Mouse (Mus musculus): ENCODE measurements around the gene Aldh3a1. TPM values are rescaled to one million over a fixed set of nuclear protein-coding genes. Genes with fewer than 3 reads are reported as not detected.

Aldh3a1 gene
- polyA plus RNA-seq, 1 experiment, result 1.6 TPM

DNA sequence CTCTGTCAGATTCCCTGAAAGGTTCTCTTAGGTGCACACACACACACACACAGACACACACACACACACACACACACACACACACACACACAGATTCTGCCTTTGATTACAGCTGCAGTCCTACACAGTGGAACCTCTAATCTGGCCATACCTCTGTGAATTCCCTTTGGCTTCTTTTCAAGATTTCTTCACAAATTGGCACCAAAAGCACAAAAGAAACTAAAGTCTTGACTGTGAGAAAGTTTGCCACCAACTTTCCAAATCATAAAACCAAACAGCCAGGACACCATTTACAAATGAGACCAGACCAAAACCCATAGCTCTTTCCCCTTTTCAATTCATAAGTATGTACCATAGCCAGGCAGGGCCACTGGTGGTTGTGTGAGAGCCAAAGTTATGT, 9.4 kb upstream of the Aldh3a1 start:
- H3K27me3 ChIP-seq (ENCODE audit: control insufficient read depth, insufficient read depth, low read length), result no peaks in the 10 kb centered on the region
- H3K36me3 ChIP-seq (ENCODE audit: control insufficient read depth, insufficient read depth, low read length), result no peaks in the 10 kb centered on the region
- no peak overlapping the region for H3K27ac ChIP-seq (ENCODE audit: control insufficient read depth, insufficient read depth, low read depth, low read length)

DNA sequence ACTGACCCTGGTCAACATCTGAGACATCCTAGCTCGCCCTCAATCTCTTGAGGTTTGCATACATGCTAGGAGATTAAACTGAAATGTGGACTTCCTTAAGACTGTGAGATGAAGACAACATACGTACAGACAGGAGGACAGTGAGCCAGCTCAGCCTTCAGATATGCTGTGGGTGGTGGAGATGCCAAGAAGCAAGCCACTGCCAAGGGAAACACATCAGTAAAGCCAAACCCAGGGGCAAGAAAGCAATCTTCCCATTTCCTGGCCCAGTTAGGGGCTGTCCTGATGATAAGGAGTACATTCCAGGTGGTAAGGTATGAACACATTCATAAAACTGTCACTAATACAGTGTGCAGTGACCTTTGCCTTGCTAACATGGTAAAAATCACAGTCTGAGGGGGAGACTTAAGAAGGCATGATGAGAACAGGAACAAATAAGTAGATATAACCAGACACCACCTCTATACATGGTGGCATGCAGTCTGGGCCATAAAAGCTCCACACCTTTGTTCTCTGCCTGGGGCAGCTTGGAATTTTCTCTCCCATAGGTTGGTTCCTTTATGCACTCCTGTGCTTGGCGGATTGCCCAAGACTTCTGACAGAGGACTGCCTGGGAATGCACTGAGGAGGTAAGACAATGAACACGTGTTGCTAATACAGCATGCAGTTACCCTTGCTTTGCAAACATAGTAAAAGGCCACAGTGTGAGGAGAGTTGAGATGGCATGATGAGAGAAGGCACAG, 7.5 kb upstream of the Aldh3a1 start:
- no peaks in the 10 kb centered on the region for H3K27me3 ChIP-seq (ENCODE audit: control insufficient read depth, insufficient read depth, low read length)
- no peaks in the 10 kb centered on the region for H3K4me1 ChIP-seq (ENCODE audit: control insufficient read depth, insufficient read depth, low read length)
- no peak overlapping the region for H3K27ac ChIP-seq (ENCODE audit: control insufficient read depth, insufficient read depth, low read depth, low read length)
- H3K4me3 ChIP-seq (ENCODE audit: control insufficient read depth, low read depth, low read length), result no peak overlapping the region
- TF ChIP-seq CTCF (IDR thresholded peaks at IDR 0.05; ENCODE audit: control insufficient read depth, insufficient read depth, insufficient replicate concordance, low read depth, low read length) (no peak), POLR2A (IDR thresholded peaks at IDR 0.05; ENCODE audit: control insufficient read depth, low read depth, low read length) (no peak)
- H3K36me3 ChIP-seq (ENCODE audit: control insufficient read depth, insufficient read depth, low read length), result no peaks in the 10 kb centered on the region

More for the DNA sequence above, 9.4 kb upstream of the Aldh3a1 start:
- no peak for TF ChIP-seq POLR2A (IDR thresholded peaks at IDR 0.05; ENCODE audit: control insufficient read depth, low read depth, low read length)
- no peak for TF ChIP-seq CTCF (IDR thresholded peaks at IDR 0.05; ENCODE audit: control insufficient read depth, insufficient read depth, insufficient replicate concordance, low read depth, low read length)
- H3K4me1 ChIP-seq (ENCODE audit: control insufficient read depth, insufficient read depth, low read length), result no peaks in the 10 kb centered on the region
- no peak overlapping the region for H3K4me3 ChIP-seq (ENCODE audit: control insufficient read depth, low read depth, low read length)

DNA sequence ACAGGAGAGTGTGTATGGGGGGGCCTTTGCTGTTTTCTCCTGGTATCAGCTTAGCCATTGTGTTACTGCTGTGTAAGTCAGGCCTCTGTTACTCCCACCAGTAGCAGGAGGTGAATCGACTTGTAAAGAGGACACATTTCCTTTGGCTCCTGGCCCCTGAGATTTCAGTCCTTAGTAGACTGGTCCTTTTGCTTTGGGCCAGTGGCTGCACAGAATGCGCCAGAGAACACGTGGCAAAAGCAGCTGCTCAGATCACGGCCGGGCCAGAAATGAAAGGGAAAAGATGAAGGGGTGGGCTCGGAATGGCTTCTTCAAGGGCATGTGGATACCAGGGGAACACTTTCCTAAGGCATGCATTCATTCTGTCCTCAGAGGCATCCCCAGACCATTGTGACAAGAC, 5.2 kb upstream of the Aldh3a1 start:
- Histone ChIP-seq H3K4me3 (ENCODE audit: control insufficient read depth, low read depth, low read length) (no peak overlapping the region), H3K4me1 (ENCODE audit: control insufficient read depth, insufficient read depth, low read length) (no peaks in the 10 kb centered on the region), H3K27me3 (ENCODE audit: control insufficient read depth, insufficient read depth, low read length) (no peaks in the 10 kb centered on the region), H3K27ac (ENCODE audit: control insufficient read depth, insufficient read depth, low read depth, low read length) (no peak overlapping the region), H3K36me3 (ENCODE audit: control insufficient read depth, insufficient read depth, low read length) (no peaks in the 10 kb centered on the region)
- TF ChIP-seq POLR2A (IDR thresholded peaks at IDR 0.05; ENCODE audit: control insufficient read depth, low read depth, low read length) (no peak), CTCF (IDR thresholded peaks at IDR 0.05; ENCODE audit: control insufficient read depth, insufficient read depth, insufficient replicate concordance, low read depth, low read length) (no peak)

DNA sequence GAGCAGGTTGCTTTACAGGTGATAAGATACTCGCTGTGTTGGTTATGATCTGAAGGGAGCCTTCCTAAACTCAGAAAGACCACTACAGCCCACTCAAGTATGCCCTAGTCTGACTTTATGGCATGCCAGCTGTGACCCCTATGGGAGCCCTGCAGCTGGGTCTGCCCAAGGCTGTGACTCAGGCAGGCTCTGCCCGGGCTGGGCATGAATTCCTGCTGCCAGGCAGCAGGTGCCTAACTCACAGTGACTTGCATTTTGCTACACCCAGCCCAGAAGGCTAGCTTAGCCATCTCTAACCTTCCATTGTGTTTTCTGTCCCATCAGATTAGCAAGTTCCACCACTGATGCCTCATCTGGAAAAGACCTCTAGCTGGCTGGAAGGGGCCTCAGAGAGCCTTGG, 4.5 kb upstream of the Aldh3a1 start:
- Histone ChIP-seq H3K4me1 (ENCODE audit: control insufficient read depth, insufficient read depth, low read length) (no peaks in the 10 kb centered on the region), H3K36me3 (ENCODE audit: control insufficient read depth, insufficient read depth, low read length) (no peaks in the 10 kb centered on the region), H3K27ac (ENCODE audit: control insufficient read depth, insufficient read depth, low read depth, low read length) (no peak overlapping the region), H3K27me3 (ENCODE audit: control insufficient read depth, insufficient read depth, low read length) (no peaks in the 10 kb centered on the region), H3K4me3 (ENCODE audit: control insufficient read depth, low read depth, low read length) (no peak overlapping the region)
- TF ChIP-seq CTCF (IDR thresholded peaks at IDR 0.05; ENCODE audit: control insufficient read depth, insufficient read depth, insufficient replicate concordance, low read depth, low read length) (no peak), POLR2A (IDR thresholded peaks at IDR 0.05; ENCODE audit: control insufficient read depth, low read depth, low read length) (no peak)

DNA sequence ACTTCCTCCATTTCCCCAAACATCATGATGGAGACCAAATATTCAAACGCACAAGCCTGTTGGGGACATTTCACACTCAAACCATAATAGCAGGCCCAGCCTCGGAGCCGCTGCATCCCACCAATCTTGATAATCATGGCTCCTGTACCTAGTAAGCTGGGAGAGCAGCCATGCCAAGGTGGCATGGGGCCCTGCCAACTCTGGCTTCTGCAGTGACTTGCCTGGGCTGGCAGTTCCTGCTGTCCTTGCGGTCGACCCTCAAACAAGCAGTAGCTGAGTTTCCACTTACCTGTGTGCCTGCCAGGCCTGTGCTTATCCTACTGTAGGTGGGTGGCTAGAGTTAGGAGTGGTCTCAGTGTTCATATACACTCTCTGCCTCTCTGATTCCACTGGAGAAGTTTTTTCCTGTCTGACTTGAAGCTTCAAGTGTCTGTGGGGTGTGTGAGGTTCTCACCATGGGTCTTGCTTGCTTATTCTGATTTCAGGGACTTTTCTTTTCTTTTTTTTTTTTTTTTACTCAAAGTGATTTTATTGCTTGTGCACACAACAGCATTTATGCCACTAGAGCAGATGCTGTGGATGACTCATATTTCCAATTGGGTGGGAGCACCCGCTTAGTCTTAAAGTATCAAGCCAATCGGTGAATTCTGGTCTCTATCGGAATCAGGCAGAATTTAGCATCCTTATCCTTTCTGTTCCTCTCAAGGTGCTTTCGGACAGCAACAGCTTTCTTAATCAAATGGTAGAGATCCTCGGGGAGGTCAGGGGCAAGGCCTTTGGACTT, 2.0 kb upstream of the Aldh3a1 start:
- Histone ChIP-seq H3K27ac (ENCODE audit: control insufficient read depth, insufficient read depth, low read depth, low read length) (no peak overlapping the region), H3K27me3 (ENCODE audit: control insufficient read depth, insufficient read depth, low read length) (no peaks in the 10 kb centered on the region), H3K4me1 (ENCODE audit: control insufficient read depth, insufficient read depth, low read length) (no peaks in the 10 kb centered on the region), H3K36me3 (ENCODE audit: control insufficient read depth, insufficient read depth, low read length) (no peaks in the 10 kb centered on the region), H3K4me3 (ENCODE audit: control insufficient read depth, low read depth, low read length) (no peak overlapping the region)
- no peak for TF ChIP-seq POLR2A (IDR thresholded peaks at IDR 0.05; ENCODE audit: control insufficient read depth, low read depth, low read length)
- no peak for TF ChIP-seq CTCF (IDR thresholded peaks at IDR 0.05; ENCODE audit: control insufficient read depth, insufficient read depth, insufficient replicate concordance, low read depth, low read length)

DNA sequence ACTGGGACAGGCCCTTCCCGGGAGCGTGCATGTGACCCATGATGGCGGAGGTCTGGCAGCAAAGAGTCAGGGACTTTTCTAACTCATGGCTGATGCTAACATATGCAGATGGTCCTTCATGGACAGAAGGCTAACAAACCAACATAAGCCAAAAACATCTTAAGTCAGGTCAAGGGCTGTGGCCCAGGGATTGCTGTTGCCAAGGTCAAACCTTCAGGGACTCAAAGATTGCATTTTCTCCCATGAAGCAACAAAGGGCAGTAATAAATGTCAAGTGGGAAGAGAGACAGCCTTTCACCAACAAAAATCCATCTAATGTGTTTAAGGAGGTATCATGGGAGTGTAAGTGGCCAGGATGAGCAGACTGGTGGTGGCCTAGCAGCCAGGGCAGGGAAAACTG, 1.2 kb upstream of the Aldh3a1 start:
- Histone ChIP-seq H3K4me3 (ENCODE audit: control insufficient read depth, low read depth, low read length) (no peak overlapping the region), H3K36me3 (ENCODE audit: control insufficient read depth, insufficient read depth, low read length) (no peaks in the 10 kb centered on the region), H3K4me1 (ENCODE audit: control insufficient read depth, insufficient read depth, low read length) (no peaks in the 10 kb centered on the region), H3K27ac (ENCODE audit: control insufficient read depth, insufficient read depth, low read depth, low read length) (no peak overlapping the region), H3K27me3 (ENCODE audit: control insufficient read depth, insufficient read depth, low read length) (no peaks in the 10 kb centered on the region)
- TF ChIP-seq CTCF (IDR thresholded peaks at IDR 0.05; ENCODE audit: control insufficient read depth, insufficient read depth, insufficient replicate concordance, low read depth, low read length), result no peak

DNA sequence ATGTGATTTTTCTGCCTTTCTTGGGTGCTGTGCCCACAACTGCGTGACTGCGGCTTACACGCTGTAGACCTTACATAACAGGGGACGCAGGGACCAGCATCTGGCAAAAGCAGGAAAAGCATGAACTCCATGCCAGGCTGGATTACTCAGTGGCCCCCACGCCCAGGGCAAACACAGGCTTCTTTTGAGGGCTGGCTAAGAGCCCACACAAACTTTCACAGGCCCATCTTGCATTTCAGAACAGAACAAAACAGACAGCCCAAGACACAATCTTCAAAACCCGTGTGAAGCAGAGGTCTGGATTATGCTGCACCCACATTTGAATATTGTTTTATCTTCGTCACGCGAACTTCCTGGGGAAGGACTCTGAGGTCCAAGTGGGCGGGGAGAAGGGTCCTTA, 979 bp downstream of the Aldh3a1 start:
- H3K4me3 ChIP-seq (ENCODE audit: control insufficient read depth, low read depth, low read length), result no peak overlapping the region
- H3K27ac ChIP-seq (ENCODE audit: control insufficient read depth, insufficient read depth, low read depth, low read length), result no peak overlapping the region
- TF ChIP-seq CTCF (IDR thresholded peaks at IDR 0.05; ENCODE audit: control insufficient read depth, insufficient read depth, insufficient replicate concordance, low read depth, low read length) (no peak), POLR2A (IDR thresholded peaks at IDR 0.05; ENCODE audit: control insufficient read depth, low read depth, low read length) (no peak)
- no peaks in the 10 kb centered on the region for H3K36me3 ChIP-seq (ENCODE audit: control insufficient read depth, insufficient read depth, low read length)
- H3K4me1 ChIP-seq (ENCODE audit: control insufficient read depth, insufficient read depth, low read length), result no peaks in the 10 kb centered on the region; the same call in 1 of the 2 replicates
- H3K27me3 ChIP-seq (ENCODE audit: control insufficient read depth, insufficient read depth, low read length), result no peaks in the 10 kb centered on the region

Data from testis, adult 2 months (tissue).